Mouse (Mus musculus): ENCODE data around the gene Tldc1. TPM values are rescaled to one million over a fixed set of nuclear protein-coding genes. Genes with fewer than 3 reads are reported as not detected.

The Tldc1 gene
- total RNA-seq, 2 experiments from 2014 or later = 8.7 to 12.0 TPM

GRCm38 (mm10) chr8:119801168-119801567 is 23.0 kb upstream of the Tldc1 start:
- DNase-seq = no peak

DNA sequence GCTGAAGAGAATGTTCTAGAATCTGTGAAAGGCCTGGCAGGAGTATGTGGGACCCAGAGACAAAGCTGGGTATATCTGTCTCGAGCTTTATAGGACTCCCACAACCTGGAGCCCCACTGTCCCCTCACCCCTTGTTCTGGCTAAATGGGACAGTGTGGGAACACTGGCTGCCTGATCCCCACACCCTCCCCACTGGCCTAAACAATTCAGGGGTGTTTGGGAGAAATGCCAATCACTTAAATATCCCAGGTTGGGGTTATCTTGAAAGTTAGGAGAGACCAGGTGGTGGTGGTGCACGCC is 20.7 kb upstream of the Tldc1 start:
- DNase-seq = no peak

DNA sequence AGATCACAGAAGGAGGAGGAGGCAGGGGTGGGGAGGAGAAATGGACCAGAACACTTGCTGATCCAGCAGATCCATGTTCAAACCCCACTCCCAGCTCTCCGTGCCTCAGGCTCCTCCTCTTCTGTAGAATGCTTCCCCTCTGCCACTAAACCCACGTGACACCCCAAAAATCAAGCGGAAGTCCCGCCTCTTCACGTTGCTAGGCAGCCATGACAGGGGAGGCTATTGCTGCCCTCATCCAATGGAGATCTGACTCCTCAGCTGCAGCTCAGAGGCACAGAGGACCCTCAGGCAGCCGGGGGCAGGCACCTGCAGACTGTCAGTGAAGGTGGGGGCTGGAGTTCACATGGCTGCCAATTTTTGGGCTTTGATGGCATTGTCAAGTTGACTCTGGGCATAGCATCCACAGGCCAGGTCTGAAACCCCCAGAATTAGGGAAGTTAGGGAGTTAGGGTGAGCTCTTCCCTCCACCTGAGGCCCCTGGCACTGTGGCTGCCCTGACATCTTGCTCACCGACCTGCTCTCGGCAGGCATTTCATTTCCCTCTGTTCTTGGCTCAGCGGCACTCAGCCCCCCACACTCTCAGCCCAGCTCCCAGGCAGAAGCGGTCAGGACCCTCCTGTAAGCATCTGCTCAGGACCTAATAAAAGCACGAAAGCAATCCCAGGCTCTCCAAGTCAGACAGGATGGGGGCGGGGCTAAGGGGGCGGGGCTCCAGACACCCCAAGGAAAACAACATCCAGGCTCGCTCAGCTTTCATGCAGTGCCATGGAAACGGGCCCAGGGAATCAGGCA is 20.2 kb upstream of the Tldc1 start:
- peak; percentile 56 for DNase-seq

GRCm38 (mm10) chr8:119795651-119796050 is 17.4 kb upstream of the Tldc1 start:
- DNase-seq = no peak

GRCm38 (mm10) chr8:119794689-119795088 is 16.5 kb upstream of the Tldc1 start:
- DNase-seq = no peak

DNA sequence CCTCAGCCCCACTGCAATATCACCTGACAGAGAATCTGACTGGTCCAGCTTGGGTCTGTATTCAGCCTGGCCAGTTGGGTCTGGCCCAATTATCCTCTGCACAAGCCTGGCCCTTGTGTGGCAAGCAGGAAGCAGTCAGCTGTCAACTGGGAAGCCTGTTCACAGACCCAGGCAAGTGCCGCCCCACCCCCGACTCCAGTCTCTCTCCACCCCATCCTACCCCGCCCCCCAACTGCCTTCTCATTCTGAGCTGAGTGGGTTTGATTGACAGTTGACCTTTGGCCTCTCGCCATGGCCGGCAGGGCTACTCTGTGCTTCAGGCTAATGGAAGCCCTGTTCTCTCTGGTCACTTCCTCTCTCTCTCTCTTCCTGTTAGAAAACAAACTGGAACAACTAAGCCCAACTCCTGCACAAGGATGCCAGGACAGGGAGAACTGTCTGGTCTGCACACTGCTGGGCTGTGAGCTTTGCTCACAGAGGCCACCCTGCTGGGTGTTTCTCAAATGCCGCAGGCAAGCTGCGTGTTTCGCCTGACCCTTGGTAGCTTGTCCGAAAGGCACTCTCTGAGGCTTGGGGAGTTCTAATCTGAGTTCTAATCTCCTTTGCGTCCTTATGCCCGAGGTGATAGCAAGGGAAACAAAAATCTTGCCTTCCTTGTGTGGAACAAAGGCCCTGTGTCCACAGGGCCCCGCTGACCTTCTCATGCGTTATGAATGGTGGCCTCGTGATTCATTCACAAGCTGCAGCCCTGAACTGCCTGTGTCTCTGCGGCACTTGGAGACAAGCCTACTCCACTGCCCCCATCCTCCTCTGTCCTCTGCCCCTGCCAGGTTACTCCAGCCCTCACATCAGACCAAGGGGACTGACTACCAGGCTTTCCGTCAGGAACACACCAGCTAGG is 13.8 kb upstream of the Tldc1 start:
- peak; percentile 72 for DNase-seq

- DNase-seq = no peak
These were observed 11.4 kb upstream of the Tldc1 start for GRCm38 (mm10) chr8:119789581-119789980.

GRCm38 (mm10) chr8:119788607-119789381 is 10.6 kb upstream of the Tldc1 start:
- DNase-seq = no peak

DNA sequence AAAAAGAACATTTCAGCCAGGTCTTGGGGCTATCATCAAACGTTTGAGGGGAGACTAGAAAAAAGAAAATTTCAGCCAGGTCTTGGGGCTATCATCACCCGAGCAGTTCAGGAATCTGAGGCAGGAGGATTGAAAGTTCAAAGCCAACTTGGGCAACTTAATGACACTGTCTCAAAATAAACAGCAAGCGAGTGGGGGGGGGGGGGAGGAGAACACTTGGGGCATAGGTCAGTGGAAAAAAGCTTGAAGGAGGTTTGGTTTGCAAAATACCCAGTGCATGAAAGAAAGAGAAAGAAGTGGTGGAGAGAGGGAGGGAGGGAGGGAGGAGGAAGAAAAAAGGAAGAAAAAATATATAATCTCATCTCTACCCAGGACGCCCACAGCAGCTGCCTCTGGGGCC is 9.1 kb upstream of the Tldc1 start:
- DNase-seq = no peak

GRCm38 (mm10) chr8:119786871-119787270 is 8.7 kb upstream of the Tldc1 start:
- no peak for DNase-seq

- DNase-seq = no peak
These were observed 7.7 kb upstream of the Tldc1 start for GRCm38 (mm10) chr8:119785764-119786405.

- no peak for DNase-seq
These were observed 6.5 kb upstream of the Tldc1 start for GRCm38 (mm10) chr8:119784676-119785075.

DNA sequence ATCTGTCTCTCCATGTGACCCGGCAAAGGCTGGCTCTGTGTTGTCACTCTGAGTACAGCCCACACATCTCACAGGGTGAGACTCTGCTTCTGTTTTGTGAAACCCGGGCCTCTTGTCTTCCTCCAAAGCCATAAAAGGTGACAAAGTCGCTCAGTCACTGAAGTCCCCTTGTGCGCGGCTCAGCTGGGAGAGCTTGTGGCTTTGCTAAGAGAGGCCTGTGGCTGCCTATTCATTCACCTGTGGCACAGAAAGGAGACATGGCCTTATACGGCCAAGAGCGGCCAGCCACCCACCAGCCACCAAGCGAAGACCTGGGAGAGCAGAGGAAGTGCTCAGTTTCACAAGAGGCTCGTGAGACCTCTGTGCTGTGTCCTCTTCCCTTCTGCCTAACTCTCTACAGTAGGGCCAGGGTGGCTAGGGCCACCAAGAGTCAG is 5.9 kb upstream of the Tldc1 start:
- no peak for DNase-seq

GRCm38 (mm10) chr8:119783579-119783978 is 5.4 kb upstream of the Tldc1 start:
- DNase-seq = no peak

DNA sequence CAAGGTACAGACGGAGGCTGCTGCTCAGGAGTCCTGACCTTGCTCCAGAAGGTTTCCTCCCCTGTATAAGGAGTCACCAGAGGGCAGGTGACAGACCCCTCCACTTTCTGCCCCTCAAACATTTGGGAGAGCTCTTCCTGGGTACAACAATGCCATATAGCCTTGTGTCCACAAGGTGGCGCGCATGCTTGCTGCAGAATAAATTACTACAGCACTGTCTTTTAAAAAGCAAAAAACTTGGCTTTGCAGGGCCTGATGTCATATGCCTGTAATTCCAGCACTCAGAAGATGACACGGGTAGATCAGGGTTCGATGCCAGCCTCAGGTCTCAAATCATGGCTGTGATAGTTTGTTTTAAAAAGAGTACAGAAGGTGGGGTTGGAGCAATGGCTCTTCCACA is 4.5 kb upstream of the Tldc1 start:
- DNase-seq = peak; percentile 84

- DNase-seq = peak; percentile 47
These were observed 3.0 kb upstream of the Tldc1 start for GRCm38 (mm10) chr8:119781086-119781840.

GRCm38 (mm10) chr8:119780402-119781049 is 2.3 kb upstream of the Tldc1 start:
- DNase-seq = no peak

- DNase-seq = peak; percentile 84
These were observed 959 bp upstream of the Tldc1 start for GRCm38 (mm10) chr8:119779013-119779737.

GRCm38 (mm10) chr8:119777765-119778164 is 451 bp downstream of the Tldc1 start:
- DNase-seq = peak; percentile 59

GRCm38 (mm10) chr8:119776668-119777245 is 1.5 kb downstream of the Tldc1 start:
- peak; percentile 49 for DNase-seq

All from adrenal gland, postnatal 10 days (tissue).